Mouse (Mus musculus) MEL (cell line): ENCODE results near the gene Retreg1. TPM values are rescaled to one million over a fixed set of nuclear protein-coding genes. Genes with fewer than 3 reads are reported as not detected.

Experiments used
- DNase-seq: peaks from one replicate; pipeline ENCODE4 v3.0.0; 2011; ENCODE audit warnings: low read depth, low spot score
- H3K27ac ChIP-seq: 2 replicates; pipeline ENCODE4 v1.5.1; 2012; ENCODE audit warnings: low read depth, mild to moderate bottlenecking, control low read depth, low read length, moderate library complexity; ENCODE audit not compliant: control insufficient read depth
- H3K27me3 ChIP-seq, 2 experiments: fragments of 150-350 bp in 1 of 2; sonication (generic) in 1 of 2; 2 replicates each; pipeline ENCODE4 v1.6.1; 2012; ENCODE audit warnings: low read length in 2 of 2, mild to moderate bottlenecking in 2 of 2, improper control_type of control experiment in 1 of 2, moderate library complexity in 1 of 2; ENCODE audit not compliant: insufficient read depth in 2 of 2, control insufficient read depth in 1 of 2
- H3K36me3 ChIP-seq, 2 experiments: 2 replicates each; pipeline ENCODE4 v1.6.1; 2012 to 2014; ENCODE audit warnings: low read length in 2 of 2, improper control_type of control experiment in 1 of 2, inconsistent platforms in 1 of 2, mild to moderate bottlenecking in 1 of 2; ENCODE audit not compliant: insufficient read depth in 2 of 2, control insufficient read depth in 1 of 2
- H3K4me1 ChIP-seq, 2 experiments: fragments of 150-350 bp in 1 of 2; sonication (generic) in 1 of 2; 2 replicates each; pipeline ENCODE4 v1.6.1; 2012; ENCODE audit warnings: low read length in 2 of 2, improper control_type of control experiment in 1 of 2, mild to moderate bottlenecking in 1 of 2; ENCODE audit not compliant: insufficient read depth in 2 of 2, control insufficient read depth in 1 of 2
- H3K4me3 ChIP-seq, 2 experiments: fragments of 150-350 bp in 1 of 2; sonication (generic) in 1 of 2; 2 replicates each; pipeline ENCODE4 v1.5.1; 2012; ENCODE audit warnings: low read depth in 2 of 2, low read length in 2 of 2, mild to moderate bottlenecking in 2 of 2, moderate library complexity in 2 of 2, control low read depth in 1 of 2, improper control_type of control experiment in 1 of 2; ENCODE audit not compliant: control insufficient read depth in 1 of 2, insufficient read depth in 1 of 2
- H3K79me2 ChIP-seq: 2 replicates; pipeline ENCODE4 v1.6.1; 2012; ENCODE audit warnings: mild to moderate bottlenecking, low read length, moderate library complexity; ENCODE audit not compliant: control insufficient read depth, poor library complexity, insufficient read depth
- H3K9ac ChIP-seq: 2 replicates; pipeline ENCODE4 v1.6.1; 2012; ENCODE audit warnings: low read depth, mild to moderate bottlenecking, control low read depth, low read length, moderate library complexity; ENCODE audit not compliant: control insufficient read depth, poor library complexity, severe bottlenecking
- H3K9me3 ChIP-seq: fragments of 150-350 bp; sonication (generic); replicated peaks from 2 replicates; pipeline ENCODE4 v1.6.1; 2012; ENCODE audit warnings: mild to moderate bottlenecking, low read length, improper control_type of control experiment, moderate library complexity; ENCODE audit not compliant: insufficient read depth
- BHLHE40 ChIP-seq: IDR thresholded peaks from 2 replicates; pipeline ENCODE4 v1.6.1; 2012; ENCODE audit warnings: low read depth, mild to moderate bottlenecking, inconsistent platforms, low read length, improper control_type of control experiment, borderline replicate concordance
- CHD2 ChIP-seq: IDR thresholded peaks from 2 replicates; pipeline ENCODE4 v1.6.1; 2011; ENCODE audit warnings: low read length, improper control_type of control experiment
- CTCF ChIP-seq, 3 experiments: IDR thresholded peaks in 2 of 3; conservative IDR thresholded peaks in 1 of 3; 2 replicates each; pipeline ENCODE4 v1.5.1; 2011 to 2012; ENCODE audit warnings: low read length in 3 of 3, low read depth in 2 of 3, mild to moderate bottlenecking in 2 of 3, improper control_type of control experiment in 1 of 3, inconsistent platforms in 1 of 3, mixed read lengths in 1 of 3, moderate library complexity in 1 of 3; ENCODE audit not compliant: control insufficient read depth in 1 of 3, insufficient read depth in 1 of 3, poor library complexity in 1 of 3, severe bottlenecking in 1 of 3
- EP300 ChIP-seq, 2 experiments: IDR thresholded peaks; 2 replicates each; pipeline ENCODE4 v1.6.1; 2011; ENCODE audit warnings: improper control_type of control experiment in 2 of 2, low read length in 2 of 2, low read depth in 1 of 2, mild to moderate bottlenecking in 1 of 2
- GABPA ChIP-seq: IDR thresholded peaks from 2 replicates; pipeline ENCODE4 v1.6.1; 2012; ENCODE audit warnings: low read depth, mild to moderate bottlenecking, inconsistent platforms, low read length, improper control_type of control experiment, moderate library complexity
- GATA1 ChIP-seq: IDR thresholded peaks from 2 replicates; pipeline ENCODE4 v1.6.1; 2011; ENCODE audit warnings: low read depth, low read length, improper control_type of control experiment
- HCFC1 ChIP-seq: IDR thresholded peaks from 2 replicates; pipeline ENCODE4 v1.6.1; 2012; ENCODE audit warnings: low read depth, mild to moderate bottlenecking, inconsistent platforms, low read length, improper control_type of control experiment, moderate library complexity
- JUND ChIP-seq: IDR thresholded peaks from 2 replicates; pipeline ENCODE4 v1.6.1; 2011; ENCODE audit warnings: low read depth, mild to moderate bottlenecking, improper control_type of control experiment, low read length
- KAT2A ChIP-seq: conservative IDR thresholded peaks from 2 replicates; pipeline ENCODE4 v1.6.1; 2012; ENCODE audit warnings: low read depth, low read length, improper control_type of control experiment, inconsistent platforms
- MAFK ChIP-seq: IDR thresholded peaks from 2 replicates; pipeline ENCODE4 v1.6.1; 2011; ENCODE audit warnings: low read depth, mild to moderate bottlenecking, low read length, improper control_type of control experiment, borderline replicate concordance
- MAX ChIP-seq: IDR thresholded peaks from 2 replicates; pipeline ENCODE4 v1.6.1; 2011; ENCODE audit warnings: low read length, improper control_type of control experiment
- MAZ ChIP-seq: IDR thresholded peaks from 2 replicates; pipeline ENCODE4 v1.6.1; 2012; ENCODE audit warnings: low read depth, mild to moderate bottlenecking, inconsistent platforms, low read length, improper control_type of control experiment
- MXI1 ChIP-seq: IDR thresholded peaks from 2 replicates; pipeline ENCODE4 v1.6.1; 2011; ENCODE audit warnings: mild to moderate bottlenecking, low read depth, low read length, improper control_type of control experiment
- MYB ChIP-seq: IDR thresholded peaks from 2 replicates; pipeline ENCODE4 v1.6.1; 2011; ENCODE audit warnings: mild to moderate bottlenecking, low read depth, low read length, improper control_type of control experiment
- MYC ChIP-seq: IDR thresholded peaks from 2 replicates; pipeline ENCODE4 v1.6.1; 2011; ENCODE audit warnings: low read depth, mild to moderate bottlenecking, low read length, improper control_type of control experiment, moderate library complexity
- NRF1 ChIP-seq: IDR thresholded peaks from 2 replicates; pipeline ENCODE4 v1.6.1; 2014; ENCODE audit warnings: low read depth, mild to moderate bottlenecking, inconsistent platforms, low read length, improper control_type of control experiment, moderate library complexity; ENCODE audit not compliant: poor library complexity, insufficient read depth, severe bottlenecking
- POLR2A ChIP-seq, 2 experiments: IDR thresholded peaks; 2 replicates each; pipeline ENCODE4 v1.6.1; 2011 to 2012; ENCODE audit warnings: low read length in 2 of 2, mild to moderate bottlenecking in 2 of 2, control low read depth in 1 of 2, improper control_type of control experiment in 1 of 2, low read depth in 1 of 2, moderate library complexity in 1 of 2; ENCODE audit not compliant: control insufficient read depth in 1 of 2, insufficient read depth in 1 of 2, poor library complexity in 1 of 2
- POLR2AphosphoS2 ChIP-seq: IDR thresholded peaks from 2 replicates; pipeline ENCODE4 v1.6.1; 2011; ENCODE audit warnings: low read length, improper control_type of control experiment
- RAD21 ChIP-seq: IDR thresholded peaks from 2 replicates; pipeline ENCODE4 v1.6.1; 2011; ENCODE audit warnings: mild to moderate bottlenecking, low read depth, low read length, improper control_type of control experiment
- RCOR1 ChIP-seq: IDR thresholded peaks from 2 replicates; pipeline ENCODE4 v1.6.1; 2012; ENCODE audit warnings: low read depth, mild to moderate bottlenecking, inconsistent platforms, low read length, improper control_type of control experiment
- SIN3A ChIP-seq: IDR thresholded peaks from 2 replicates; pipeline ENCODE4 v1.6.1; 2012; ENCODE audit warnings: low read length, improper control_type of control experiment, inconsistent platforms
- SMC3 ChIP-seq: IDR thresholded peaks from 2 replicates; pipeline ENCODE4 v1.6.1; 2011; ENCODE audit warnings: low read depth, low read length, improper control_type of control experiment
- TCF12 ChIP-seq: IDR thresholded peaks from 2 replicates; pipeline ENCODE4 v1.6.1; 2014; ENCODE audit warnings: low read depth, mild to moderate bottlenecking, inconsistent platforms, low read length, improper control_type of control experiment, moderate library complexity
- UBTF ChIP-seq: IDR thresholded peaks from 2 replicates; pipeline ENCODE4 v1.6.1; 2012; ENCODE audit warnings: low read depth, mild to moderate bottlenecking, inconsistent platforms, low read length, improper control_type of control experiment, moderate library complexity, borderline replicate concordance; ENCODE audit not compliant: insufficient read depth
- USF1 ChIP-seq: IDR thresholded peaks from 2 replicates; pipeline ENCODE4 v1.6.1; 2014; ENCODE audit warnings: low read depth, mild to moderate bottlenecking, inconsistent platforms, low read length, improper control_type of control experiment, moderate library complexity
- ZC3H11A ChIP-seq: IDR thresholded peaks from 2 replicates; pipeline ENCODE4 v1.6.1; 2012; ENCODE audit warnings: low read depth, mild to moderate bottlenecking, inconsistent platforms, low read length, improper control_type of control experiment
- ZKSCAN1 ChIP-seq: IDR thresholded peaks from 2 replicates; pipeline ENCODE4 v1.6.1; 2012; ENCODE audit warnings: low read depth, mild to moderate bottlenecking, inconsistent platforms, low read length, improper control_type of control experiment, moderate library complexity
- ZNF384 ChIP-seq: IDR thresholded peaks from 2 replicates; pipeline ENCODE4 v1.6.1; 2012; ENCODE audit warnings: low read depth, mild to moderate bottlenecking, inconsistent platforms, low read length, improper control_type of control experiment
- polyA plus RNA-seq, 2 experiments: library from polyadenylated mRNA; stranded (reverse) in 1 of 2; unstranded in 1 of 2; fragments of >175 nt in 1 of 2; fragments of >200 nt in 1 of 2; gene quantifications; 2 replicates each; pipeline versions ENCODE4 v1.2.1 to v1.2.4; 2012; ENCODE audit warnings: low replicate concordance in 2 of 2, low read depth in 1 of 2; ENCODE audit not compliant: insufficient read length in 2 of 2, insufficient read depth in 1 of 2, missing spikeins in 1 of 2
- total RNA-seq: library from RNA; depleted of rRNA; stranded (reverse); fragments of 300-350 nt; gene quantifications from 2 replicates; pipeline ENCODE4 v1.2.3, GENCODE M21; 2012

The Retreg1 gene
- total and polyA plus RNA-seq, 3 experiments: 3.1 to 7.6 TPM; not detected in 1

GRCm38 (mm10) chr15:25897617-25898016 is 54.6 kb downstream of the Retreg1 start:
- Histone ChIP-seq H3K9me3 (no peaks in the 10 kb centered on the region), H3K27me3 (0 out of 4 replicates have a peak, but pooled peaks cover 0 to 1% of the 10 kb centered on the region in 2 experiments), H3K27ac (no peak overlapping the region), H3K9ac (no peak overlapping the region), H3K4me1 (no peaks in the 10 kb centered on the region), H3K79me2 (no peaks in the 10 kb centered on the region), H3K36me3 (no peaks in the 10 kb centered on the region), H3K4me3 (no peak overlapping the region)
- TF ChIP-seq ZNF384 (no peak), USF1 (no peak), NRF1 (no peak), JUND (no peak), SMC3 (no peak), RCOR1 (no peak), UBTF (no peak), CHD2 (no peak), ZC3H11A (no peak), BHLHE40 (no peak)
- DNase-seq: no peak

GRCm38 (mm10) chr15:25899021-25899420 is 56.0 kb downstream of the Retreg1 start:
- Histone ChIP-seq H3K9ac (no peak overlapping the region), H3K27me3 (0 out of 4 replicates have a peak, but pooled peaks cover 0 to 1% of the 10 kb centered on the region in 2 experiments), H3K79me2 (no peaks in the 10 kb centered on the region), H3K4me1 (no peaks in the 10 kb centered on the region), H3K4me3 (no peak overlapping the region)
- DNase-seq: no peak
- TF ChIP-seq KAT2A (no peak), HCFC1 (no peak), MYC (no peak)
- TF ChIP-seq, all 39 proteins: peak for 0
- Histone ChIP-seq H3K36me3 (no peaks in the 10 kb centered on the region), H3K9me3 (no peaks in the 10 kb centered on the region), H3K27ac (no peak overlapping the region)

DNA sequence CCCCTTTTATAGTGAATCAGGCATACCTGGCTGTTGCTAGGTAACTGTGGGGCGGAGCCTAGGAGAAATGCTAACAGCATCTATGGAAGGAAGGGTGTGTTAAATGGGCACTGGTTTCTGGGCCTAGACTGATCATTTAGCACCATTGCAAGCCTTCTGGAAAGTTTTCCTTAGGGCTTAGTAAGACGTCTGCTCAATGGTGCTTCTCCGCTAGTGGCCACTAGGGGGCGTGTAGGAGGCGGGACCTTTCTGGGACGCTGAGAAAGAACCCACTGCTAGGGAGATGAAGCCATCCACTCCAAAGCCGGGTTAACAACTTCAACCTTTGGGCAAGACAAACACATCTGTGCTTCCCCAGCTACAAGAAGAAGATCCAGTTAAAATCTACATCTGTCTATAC is 57.6 kb downstream of the Retreg1 start:
- peak; percentile 65 for DNase-seq
- Histone ChIP-seq H3K9ac (no peak overlapping the region), H3K27ac (no peak overlapping the region), H3K4me1 (no peaks in the 10 kb centered on the region), H3K27me3 (no peaks in the 10 kb centered on the region), H3K9me3 (no peaks in the 10 kb centered on the region), H3K4me3 (no peak overlapping the region), H3K36me3 (no peaks in the 10 kb centered on the region), H3K79me2 (no peaks in the 10 kb centered on the region)
- no peak for TF ChIP-seq ZKSCAN1
- no peak for TF ChIP-seq MAX
- TF ChIP-seq EP300 (IDR thresholded peaks at IDR 0.05; ENCODE audit: low read depth in 1 of 2, low read length in 2 of 2): no peak
- TF ChIP-seq SIN3A: no peak
- no peak for TF ChIP-seq BHLHE40
- TF ChIP-seq MXI1: no peak
- no peak for TF ChIP-seq POLR2AphosphoS2
- no peak for TF ChIP-seq MAZ
- no peak for TF ChIP-seq JUND
- TF ChIP-seq MYB: no peak
- TF ChIP-seq POLR2A (IDR thresholded peaks at IDR 0.05; ENCODE audit: control insufficient read depth in 1 of 2, insufficient read depth in 1 of 2, low read depth in 1 of 2, low read length in 2 of 2, poor library complexity in 1 of 2): no peak
- TF ChIP-seq NRF1: no peak
- TF ChIP-seq RCOR1: no peak
- no peak for TF ChIP-seq GABPA
- TF ChIP-seq CHD2: no peak
- TF ChIP-seq TCF12: no peak
- TF ChIP-seq GATA1: no peak
- TF ChIP-seq CTCF (IDR thresholded peaks at IDR 0.05 in 2 of 3, conservative IDR thresholded peaks at IDR 0.05 in 1 of 3; ENCODE audit: control insufficient read depth in 1 of 3, insufficient read depth in 1 of 3, low read depth in 2 of 3, low read length in 3 of 3, poor library complexity in 1 of 3, severe bottlenecking in 1 of 3): peak; percentile 84 to 98 (median 86)
- peak; percentile 66 for TF ChIP-seq RAD21
- no peak for TF ChIP-seq MAFK
- TF ChIP-seq ZC3H11A: peak; percentile 70
